Mouse (Mus musculus) E14TG2a.4 (cell line): ENCODE results near the gene Vangl2.

Source experiments
- CTCF ChIP-seq: conservative IDR thresholded peaks from 2 replicates; pipeline ENCODE4 v1.5.1; 2014; ENCODE audit warnings: low read length
- POU5F1 ChIP-seq: IDR thresholded peaks from 2 replicates; pipeline ENCODE4 v1.6.1; 2014; ENCODE audit warnings: low read length, borderline replicate concordance

GRCm38 (mm10) chr1:171975377-171975776, 52.9 kb downstream of the Vangl2 start:
- TF ChIP-seq CTCF = no peak
- TF ChIP-seq POU5F1 = no peak
